Mouse (Mus musculus) frontal cortex, adult 2 months (tissue): ENCODE results near the gene Flt1. TPM values are rescaled to one million over a fixed set of nuclear protein-coding genes. Genes with fewer than 3 reads are reported as not detected.
"Not testable (repeated sequence)": the region's sequence is repeated elsewhere in the genome, so short reads cannot be mapped to it uniquely, and the experiment has no call there.

ENCODE experiments used
- DNase-seq, 2 experiments: peaks; one replicate each; pipeline ENCODE4 v3.0.0; 2022; ENCODE audit warnings: low spot score in 1 of 2; ENCODE audit errors: extremely low spot score in 1 of 2
- polyA plus RNA-seq: library from polyadenylated mRNA; depleted of rRNA; stranded (reverse); fragments of >200 nt; gene quantifications from 2 replicates; pipeline ENCODE4 v1.2.3, GENCODE M21; 2012

Gene Flt1
- polyA plus RNA-seq, 1 experiment = 29.7 TPM

DNA sequence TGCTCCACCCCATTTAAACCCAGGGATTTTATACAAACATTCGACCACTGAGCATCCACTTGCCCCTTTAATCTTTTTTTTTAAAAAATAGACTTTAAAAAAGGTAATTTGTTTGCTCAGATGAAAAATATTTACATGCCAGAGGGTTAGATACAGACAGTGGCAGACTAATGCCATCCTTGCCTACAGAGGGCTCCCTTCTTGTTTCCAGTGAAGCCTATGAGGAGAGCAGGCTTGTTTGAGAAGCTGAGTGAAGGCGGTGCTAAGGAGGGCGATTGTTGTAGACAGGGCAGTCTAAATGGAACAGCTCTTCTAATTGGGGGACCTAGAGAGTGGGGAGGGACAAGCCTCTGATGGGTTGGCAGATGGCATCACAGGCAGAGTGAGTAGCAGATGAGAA is 109.4 kb downstream of the Flt1 start:
- no peak for DNase-seq

DNA sequence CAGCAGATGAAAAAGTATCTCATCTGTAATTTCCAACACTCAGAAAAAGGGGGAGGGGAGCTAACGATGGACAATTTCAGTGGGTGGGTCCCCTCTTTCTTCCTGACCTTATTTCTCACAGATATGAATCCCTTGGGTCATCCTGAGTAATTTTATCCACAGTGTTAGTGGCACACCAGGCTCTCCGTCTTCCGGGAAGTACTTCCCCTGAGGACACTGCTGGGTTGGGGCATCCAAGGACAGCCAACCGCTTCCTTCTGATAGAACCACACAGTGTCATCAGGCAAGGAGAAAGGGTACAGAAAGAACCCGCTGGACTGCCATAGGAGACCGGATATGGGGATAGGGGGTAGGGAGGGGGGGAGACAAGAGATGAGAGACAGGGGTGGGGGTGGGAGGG is 111.2 kb downstream of the Flt1 start:
- no peak for DNase-seq

DNA sequence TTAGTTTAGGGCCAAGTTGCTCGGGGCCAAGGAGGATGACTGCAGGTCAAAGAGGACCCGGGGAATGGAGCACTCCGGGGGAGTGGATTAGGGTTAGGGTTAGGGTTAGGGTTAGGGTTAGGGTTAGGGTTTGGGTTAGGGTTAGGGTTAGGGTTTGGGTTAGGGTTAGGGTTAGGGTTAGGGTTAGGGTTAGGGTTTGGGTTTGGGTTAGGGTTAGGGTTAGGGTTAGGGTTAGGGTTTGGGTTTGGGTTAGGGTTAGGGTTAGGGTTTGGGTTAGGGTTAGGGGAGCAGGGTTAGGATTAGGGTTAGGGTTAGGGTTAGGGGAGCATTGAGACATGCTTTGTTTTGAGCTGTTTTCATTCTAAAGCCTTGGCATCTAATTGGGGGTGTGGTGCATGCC is 114.5 kb downstream of the Flt1 start:
- DNase-seq = not testable (repeated sequence)

DNA sequence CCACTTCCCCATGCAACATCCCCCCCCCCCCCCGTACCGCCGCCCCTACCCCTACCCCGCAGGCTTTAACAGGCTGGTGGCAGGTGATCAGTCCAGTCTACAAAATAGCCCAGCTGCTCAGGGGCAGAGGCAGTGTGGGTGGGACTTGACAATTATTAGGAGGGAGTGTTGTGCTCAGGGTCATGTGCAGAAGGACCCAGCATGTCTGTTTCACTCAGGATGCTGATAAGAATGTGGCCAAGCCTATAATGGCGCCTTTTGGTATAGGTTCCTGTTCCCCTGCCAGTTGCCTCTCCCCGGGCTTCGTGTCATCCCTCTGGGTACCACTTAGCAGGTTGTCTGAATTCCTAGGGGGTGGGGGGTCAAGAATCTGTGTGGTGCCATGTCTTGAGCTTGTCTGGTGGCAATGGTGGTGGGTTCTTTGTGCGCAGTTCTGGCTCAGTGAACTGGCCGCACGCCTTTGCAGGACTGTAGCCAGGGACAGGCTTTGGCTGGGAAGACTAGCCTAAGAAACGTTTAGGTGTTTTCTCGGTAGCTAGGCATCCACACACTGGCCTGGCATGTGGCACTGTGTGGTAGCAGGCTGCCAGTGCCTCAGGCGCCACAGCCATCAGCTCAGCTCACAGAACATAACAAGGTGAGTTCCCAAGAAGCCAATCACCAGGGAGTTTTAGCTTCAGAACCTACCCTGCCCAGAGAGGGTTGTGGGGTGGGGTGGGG is 118.4 kb downstream of the Flt1 start:
- DNase-seq = no peak

DNA sequence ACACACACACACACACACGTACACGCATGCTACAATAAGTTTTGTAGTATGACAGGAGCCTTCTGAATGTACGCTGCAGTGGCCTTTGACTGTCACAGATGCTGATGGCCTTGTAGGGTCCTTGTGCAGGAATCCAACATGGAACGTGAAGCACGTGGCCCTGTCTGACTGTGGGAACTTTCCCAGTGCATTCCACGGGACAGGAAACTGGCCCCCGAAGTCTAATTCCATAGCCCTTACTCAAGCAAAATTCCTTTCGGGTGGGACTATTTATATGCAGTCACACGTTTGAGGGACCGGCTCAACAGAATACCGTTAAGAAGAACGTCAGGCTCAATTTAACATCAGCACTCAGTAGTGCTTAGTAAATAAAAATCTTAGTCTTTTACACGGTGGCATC is 119.1 kb downstream of the Flt1 start:
- no peak for DNase-seq

DNA sequence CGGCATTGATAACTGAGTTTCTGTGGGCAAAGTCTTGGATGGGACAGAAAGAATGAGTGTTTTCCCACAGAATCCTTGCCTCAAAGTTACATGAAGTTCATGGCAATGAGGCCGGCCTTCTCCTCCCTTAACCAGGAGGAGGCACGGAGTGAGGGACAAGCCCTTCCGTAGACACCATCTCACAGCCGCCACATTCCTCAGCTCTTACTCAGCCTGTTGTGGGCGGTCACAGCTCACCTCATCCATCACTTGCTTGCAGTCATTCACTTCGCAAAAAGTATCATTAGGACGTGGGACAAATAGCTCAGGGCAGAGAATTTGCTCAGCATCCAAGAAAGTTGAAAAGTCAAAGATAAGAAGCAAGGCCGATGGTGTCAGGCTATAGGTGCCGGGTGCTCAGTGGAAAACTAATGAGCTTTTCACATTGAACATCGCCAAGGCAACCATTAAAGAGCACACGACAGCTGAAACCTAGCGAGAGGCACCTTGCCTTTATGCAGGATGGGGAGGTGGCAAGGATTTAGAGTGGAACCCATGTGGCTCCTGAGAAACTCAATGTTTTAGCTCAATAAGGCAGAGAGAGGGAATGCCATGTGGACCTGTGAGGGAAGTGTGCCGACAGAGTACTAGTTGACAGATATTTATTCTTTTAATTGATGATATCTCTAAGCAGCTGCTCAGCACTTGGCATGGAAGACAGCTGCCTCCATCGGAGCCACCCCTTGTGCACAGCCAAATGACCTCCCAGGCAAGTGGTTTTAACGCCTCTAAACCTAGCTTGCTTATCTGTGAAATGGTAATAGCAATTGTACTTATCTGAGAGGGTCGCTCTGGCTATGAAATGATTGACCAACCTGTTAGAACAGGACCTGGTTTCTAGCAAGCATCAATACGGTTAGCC is 124.1 kb downstream of the Flt1 start:
- no peak for DNase-seq

DNA sequence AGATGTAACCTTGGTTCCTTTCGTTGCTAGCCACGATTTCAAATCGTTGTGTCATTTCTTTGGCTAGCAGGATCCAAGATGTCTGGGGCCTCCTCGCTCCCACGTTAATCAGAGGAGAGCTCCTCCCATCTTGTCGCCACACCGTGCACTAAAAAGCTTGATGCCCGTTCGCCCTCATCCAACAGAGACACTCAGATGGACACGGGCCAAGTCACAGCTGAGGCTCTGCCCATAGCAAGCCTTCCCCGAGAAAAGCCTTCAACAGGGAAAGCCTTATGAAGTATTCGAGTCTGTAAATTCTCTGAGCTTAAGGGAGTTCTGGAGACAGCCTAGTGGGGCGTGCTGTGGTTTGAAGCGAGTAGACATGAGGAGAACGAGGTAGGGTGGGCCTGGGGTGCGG is 128.0 kb downstream of the Flt1 start:
- DNase-seq = no peak

DNA sequence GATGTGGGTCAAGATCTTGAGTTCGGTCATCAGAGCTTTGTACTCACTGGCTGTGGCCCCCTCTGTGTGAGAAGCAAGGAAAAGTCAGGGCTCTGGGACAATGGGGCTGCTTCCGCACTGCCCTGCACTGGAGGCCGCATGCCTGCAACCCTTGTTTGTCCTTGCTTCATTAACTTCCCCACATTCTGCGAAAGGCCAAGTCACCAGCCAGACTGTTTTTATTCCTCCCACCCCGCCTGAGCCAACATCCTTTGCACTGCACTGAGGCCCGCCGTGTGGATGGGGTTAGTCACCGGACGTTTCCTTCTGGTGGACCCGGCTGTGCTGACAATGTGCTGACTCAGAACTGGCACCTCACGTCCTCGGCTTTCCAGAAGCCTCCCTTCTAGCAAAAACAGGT is 136.0 kb downstream of the Flt1 start:
- DNase-seq = no peak

DNA sequence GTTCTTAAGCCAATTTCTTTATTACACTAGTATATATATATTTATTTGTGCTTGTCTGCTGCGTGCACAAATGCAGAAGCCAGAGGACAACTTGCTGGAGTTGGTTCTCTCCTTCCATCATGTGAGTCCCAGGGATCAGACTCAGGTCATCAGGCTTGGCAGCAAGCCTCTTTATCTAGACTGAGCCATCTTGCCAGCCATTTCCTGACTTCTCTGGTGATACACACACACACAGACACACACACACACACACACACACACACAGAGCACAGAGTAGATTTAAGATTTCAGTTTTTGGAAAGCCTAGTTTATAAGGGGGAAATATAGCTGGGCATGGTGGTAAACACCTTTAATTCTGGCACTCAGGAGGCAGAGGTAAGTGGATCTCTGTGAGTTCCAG is 140.7 kb downstream of the Flt1 start:
- no peak for DNase-seq

DNA sequence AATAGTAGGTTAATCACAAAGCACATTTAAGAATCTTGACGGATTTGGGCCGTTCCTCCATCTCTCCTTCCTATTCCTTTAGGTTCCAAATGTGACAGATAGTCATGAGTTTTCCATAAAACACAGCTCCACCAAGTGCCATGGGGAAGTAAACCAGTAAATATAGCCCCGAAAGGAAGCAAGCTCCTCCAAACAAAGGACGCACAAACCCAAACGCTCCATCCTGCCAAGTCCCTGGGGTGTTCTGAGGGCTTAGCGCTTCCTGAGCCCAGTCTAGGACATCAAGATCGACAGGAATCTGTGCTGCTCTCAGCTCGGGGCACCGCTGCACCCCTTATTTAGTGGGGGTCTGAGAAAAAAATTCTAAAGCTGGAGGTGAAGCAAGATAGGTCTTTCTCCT is 141.2 kb downstream of the Flt1 start:
- DNase-seq = no peak

DNA sequence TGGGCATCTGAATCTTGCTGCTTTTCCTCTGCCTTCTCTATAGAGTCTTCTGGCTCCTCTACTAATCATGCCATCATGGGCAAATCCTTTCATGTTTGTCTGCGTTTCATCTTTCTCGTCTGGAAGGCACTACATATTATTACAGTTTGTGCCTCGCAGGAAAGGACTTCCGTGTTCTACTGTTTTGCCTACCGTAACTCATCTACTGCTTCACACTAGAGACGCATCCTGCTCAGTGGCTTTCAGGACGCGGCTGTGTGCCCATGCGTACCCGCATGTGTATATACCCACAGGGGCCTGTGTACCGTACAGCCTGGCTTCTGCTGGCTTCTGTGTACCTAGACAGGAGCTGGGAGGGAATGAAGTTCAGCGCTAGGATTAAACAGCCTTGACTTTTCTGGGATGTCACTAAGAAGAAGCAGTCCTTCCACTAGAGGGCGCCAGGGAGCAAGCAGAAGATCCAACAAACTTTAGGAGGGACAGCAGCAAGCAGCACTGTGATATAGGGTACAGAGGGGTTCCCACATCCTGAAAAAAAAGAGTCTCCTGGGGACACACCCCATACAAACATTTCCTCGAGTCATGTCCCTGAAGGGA is 142.0 kb downstream of the Flt1 start:
- peak; percentile 28 to 90 for DNase-seq

DNA sequence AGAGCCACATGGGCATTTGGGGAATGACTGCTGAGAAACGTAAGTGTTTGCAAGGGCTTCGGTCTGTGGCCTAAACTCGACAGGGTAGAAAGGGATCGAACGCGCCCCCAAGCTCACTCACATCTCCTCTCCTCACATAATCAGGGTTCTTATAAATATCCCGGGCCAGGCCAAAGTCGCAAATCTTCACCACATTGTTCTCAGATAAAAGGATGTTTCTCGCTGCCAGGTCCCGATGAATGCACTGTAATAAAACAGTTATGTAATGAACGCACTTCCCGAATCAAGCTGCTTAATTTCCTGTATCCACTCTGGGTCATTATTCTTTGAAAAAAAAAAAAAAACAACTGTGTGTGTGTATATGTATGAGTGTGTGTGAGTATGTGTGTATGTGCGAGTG is 145.6 kb downstream of the Flt1 start:
- DNase-seq = no peak

DNA sequence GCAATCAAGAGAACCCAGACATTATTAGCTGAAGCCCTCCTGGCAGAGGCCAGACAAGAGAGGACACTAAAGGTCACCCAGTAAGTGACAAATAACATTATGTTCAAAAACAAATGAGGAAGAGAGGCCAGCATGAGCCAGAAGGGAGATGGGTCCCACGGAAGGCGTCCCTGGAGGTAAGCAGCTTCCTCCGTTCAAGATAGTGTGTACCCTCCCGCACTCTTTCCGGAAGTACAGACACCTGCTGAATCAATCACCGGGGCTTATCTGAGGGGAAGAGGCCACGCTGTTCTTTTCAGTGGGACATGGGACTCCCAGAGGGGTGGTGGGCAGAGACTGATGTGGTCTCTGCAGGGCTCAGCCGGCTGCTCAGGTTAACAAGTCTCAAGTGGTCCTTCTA is 146.1 kb downstream of the Flt1 start:
- no peak for DNase-seq

DNA sequence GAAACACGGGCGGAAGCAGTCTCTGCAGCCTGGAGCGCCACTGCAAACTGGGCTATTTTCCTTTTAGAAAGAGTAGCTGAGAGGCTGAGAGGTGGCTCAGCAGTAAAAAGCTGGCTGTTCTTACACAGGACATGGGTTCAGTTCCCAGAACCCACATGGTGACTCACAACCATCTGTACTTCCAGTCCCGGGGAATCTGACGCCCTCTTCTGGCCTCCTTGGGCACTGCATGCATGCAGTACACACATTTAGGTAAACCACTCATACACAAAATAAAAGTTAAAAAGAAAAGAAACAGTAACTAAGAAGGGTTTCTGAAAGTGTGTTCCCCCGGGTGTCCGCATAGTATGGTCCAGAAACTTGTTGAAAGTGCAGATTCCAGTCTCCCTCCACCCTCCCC is 146.7 kb downstream of the Flt1 start:
- no peak for DNase-seq

DNA sequence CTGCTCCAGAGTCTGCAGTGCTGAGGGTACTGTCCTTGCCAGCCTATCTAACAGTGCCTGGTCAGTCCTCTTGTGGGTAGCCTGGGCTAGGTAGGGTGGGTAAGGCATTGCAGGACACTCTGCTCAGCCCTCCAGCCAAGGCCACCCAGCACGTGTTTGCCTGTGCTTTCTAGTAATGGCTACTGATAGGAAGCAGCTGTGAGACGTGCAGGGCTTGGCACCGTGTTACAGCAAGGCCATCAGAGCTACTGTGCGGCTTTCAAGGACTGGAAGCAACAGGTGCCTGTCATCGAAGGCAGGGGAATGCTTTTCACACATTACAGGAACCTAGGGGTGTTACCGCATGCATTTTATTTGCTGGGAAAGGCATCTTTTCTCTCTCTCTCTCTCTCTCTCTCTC is 148.8 kb downstream of the Flt1 start:
- DNase-seq = no peak

DNA sequence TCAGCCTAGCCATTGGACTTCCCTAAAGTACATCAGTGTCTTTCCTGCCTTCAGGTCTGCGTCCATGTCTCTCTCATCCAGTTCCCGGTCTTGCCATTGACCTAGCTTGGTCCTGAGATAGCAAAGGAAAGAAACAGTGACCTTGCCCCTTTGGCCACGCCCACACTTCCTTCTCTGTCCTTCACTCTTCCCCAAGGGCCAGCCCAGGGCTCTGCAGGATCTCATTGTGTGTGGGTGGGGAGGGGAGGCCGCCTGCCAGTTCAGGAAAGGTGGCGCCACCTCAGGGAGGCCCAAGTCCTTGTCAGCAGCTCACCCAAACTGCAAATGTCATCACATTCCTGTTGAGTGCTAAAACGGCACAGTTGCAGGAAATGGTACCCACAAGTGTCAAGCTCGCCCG is 151.3 kb downstream of the Flt1 start:
- DNase-seq = no peak

DNA sequence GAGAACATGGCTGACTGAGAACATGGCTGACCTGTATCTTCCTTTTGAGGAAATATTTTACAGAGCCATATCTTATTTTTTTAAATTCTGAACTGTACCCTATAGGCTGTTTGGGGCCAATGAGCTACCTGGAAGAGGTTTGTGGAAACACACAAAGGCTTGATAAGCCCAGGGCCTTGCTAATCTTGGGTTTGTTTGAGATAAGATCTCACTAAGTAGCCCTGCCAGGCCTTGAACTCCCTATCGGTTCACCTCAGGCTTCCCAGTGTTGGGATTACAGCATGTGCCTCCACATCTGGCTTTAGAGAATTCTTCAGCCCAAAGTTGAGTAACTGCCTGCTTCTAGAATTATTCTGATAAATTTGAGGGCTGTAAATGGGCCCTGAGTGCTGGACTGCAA is 152.3 kb downstream of the Flt1 start:
- DNase-seq = no peak

DNA sequence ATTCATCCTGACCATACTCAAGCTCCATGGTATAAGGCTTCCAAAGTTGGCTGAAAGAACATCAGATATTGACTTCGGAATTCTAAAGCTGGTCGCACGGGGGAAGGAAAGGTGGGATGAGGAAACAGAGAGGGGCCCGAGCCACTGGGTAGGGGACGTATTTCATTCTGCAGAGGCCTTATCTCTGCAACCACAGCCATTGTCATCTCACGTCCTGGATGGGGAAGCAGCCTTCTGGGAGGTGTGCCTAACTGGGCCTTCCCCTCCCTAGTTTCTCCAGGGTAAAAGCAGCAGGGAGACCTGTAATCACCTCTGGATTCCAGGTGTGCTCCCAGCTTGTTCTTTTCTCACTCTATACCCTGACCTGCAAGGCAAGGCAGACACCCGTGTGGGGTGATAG is 153.1 kb downstream of the Flt1 start:
- DNase-seq = no peak

DNA sequence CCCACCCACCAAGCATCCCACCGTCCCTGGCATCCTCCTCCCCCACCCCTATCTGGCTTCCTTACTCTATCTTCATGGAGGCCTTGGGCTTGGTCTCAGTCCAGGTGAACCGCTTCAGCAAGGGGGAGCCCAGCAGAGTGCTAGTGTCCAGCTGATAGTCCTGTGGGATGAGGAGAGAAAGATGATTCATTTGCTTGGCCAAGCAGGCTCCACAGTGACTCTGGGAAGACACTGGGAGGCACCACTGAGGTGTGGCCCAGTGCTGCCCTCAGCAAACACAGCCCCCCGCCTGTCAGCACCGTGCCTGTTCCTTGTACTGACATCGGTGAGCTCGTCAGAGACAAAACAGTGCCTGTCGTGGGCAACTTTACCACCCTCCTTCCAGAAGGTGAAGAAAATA is 159.5 kb downstream of the Flt1 start:
- no peak for DNase-seq

DNA sequence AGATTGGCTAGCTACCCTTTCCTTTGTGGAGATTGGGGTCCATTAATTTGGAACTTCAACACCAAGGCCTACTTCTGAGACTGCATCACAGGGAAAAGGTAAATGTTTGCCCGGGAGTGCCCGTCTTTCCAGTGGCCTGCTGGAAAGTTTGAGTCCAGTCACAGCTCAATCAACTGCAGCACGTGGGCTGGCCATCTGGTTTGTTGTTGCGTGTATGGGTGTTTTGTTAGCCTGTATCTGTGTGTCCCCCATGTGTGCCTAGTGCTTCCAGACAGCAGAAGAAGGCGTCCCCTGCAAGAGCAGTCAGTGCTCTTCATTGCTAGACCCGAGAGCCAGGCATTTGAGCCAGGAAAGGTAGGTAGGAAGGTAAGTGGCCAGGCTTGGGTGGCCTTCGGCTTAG is 160.4 kb downstream of the Flt1 start:
- DNase-seq = peak; percentile 28 to 58

DNA sequence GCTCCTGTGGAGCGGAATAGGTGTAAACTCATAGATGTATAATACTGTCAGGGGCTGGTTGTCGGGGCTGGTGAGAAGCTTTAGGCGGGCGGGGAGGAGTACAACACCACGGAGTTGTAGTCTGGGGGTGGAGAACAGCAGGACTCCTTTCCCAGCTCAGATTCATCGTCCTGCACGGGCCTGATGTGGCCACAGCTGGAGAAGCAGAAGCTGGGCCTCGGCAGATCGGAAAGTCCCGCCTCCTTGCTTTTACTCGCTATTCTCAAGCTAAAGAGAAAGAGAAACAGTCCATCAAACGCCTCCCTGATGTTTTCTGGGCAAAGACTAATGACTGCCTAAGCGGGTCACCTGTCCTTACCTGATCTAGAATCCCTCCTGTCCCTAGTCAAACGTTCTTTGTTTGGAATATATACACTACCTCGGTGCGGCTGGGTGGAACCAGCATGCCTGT is 161.6 kb downstream of the Flt1 start:
- DNase-seq = no peak
